Mouse (Mus musculus) gonadal fat pad, adult 2 months (tissue): ENCODE measurements around the gene Kcnv2. TPM values are rescaled to one million over a fixed set of nuclear protein-coding genes. Genes with fewer than 3 reads are reported as not detected.

Experiments used
- DNase-seq: peaks from one replicate; pipeline ENCODE4 v3.0.0-alpha.2; 2012; ENCODE audit warnings: low read depth
- polyA plus RNA-seq: library from polyadenylated mRNA; depleted of rRNA; stranded (reverse); fragments of >200 nt; gene quantifications from 2 replicates; pipeline ENCODE4 v1.2.3, GENCODE M21; 2012; rRNA removed

The Kcnv2 gene
- polyA plus RNA-seq, 1 experiment: not detected

GRCm38 (mm10) chr19:27364521-27364931 lies 42.1 kb downstream of the Kcnv2 start:
- no peak for DNase-seq

GRCm38 (mm10) chr19:27366113-27366746 lies 43.8 kb downstream of the Kcnv2 start:
- DNase-seq: no peak

GRCm38 (mm10) chr19:27369461-27370135 lies 47.2 kb downstream of the Kcnv2 start:
- DNase-seq: no peak

DNA sequence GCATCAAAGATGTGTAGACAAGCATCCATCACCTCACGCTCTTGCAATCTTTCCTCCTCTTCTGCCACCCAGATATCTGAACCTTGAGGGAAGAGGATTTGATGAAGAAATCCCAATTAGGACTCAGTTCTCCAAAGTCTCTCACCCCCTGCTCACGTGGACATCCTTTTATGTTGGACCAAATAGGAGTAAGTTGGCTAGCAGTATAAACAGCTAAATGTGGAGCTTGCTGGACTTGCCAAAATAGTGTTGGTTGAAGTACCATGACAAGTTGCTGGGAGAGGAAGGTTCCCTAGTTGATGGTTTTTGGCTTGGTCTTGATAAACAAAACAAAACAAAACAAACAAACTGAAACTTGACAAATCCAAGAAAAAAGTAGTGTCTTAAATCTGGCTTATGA lies 47.8 kb downstream of the Kcnv2 start:
- DNase-seq: no peak

- no peak for DNase-seq
These were observed 48.4 kb downstream of the Kcnv2 start for GRCm38 (mm10) chr19:27370784-27371183.

DNA sequence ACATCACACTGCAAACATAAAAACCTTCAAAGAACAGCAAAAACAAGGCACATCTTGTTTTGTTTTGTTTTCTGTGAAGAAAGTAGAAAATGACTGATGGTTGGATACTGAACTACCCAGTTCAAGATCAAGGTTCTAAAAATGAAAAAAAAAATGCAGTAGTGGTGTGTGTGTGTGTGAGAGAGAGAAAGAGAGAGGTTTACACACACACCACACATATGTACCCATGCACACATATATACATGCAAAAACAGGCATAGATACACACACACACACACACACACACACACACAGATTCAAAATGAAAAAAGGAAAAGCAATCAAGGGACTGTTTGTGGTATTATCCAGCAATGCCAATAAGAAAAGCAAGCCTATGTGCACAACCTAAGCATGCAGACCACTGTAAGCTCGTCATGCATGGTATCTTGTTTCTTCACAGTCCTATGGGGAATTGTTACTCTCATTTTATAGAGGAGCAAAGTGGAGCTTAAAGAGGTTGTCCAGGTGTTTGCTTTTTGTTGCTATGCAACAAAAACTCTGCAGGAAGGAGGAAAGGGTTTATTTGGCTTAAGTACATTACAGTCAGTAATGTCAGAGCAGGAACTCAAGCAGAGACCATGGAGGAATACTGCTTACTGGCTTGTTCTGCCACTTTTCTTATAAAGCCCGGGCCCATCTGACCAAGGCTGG lies 57.5 kb downstream of the Kcnv2 start:
- DNase-seq: no peak

DNA sequence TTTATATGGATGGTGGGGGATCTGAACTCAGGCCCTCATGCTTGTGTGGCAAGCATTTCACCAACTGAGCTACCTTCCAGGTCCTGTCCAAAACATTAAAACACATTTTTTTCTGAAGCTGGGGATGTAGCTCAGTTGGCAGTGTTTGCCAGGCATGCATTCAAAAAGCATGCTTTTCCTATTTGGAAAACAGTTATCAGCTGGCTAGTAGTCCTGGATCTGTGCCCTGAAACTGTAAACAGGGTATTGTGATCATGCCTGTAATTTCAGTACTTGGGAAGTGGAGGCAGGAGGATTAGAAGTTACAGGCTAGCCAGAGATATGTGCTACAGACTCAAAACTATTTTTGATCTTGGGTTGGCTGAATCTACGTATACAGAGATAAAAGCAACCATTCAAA lies 59.7 kb downstream of the Kcnv2 start:
- no peak for DNase-seq

DNA sequence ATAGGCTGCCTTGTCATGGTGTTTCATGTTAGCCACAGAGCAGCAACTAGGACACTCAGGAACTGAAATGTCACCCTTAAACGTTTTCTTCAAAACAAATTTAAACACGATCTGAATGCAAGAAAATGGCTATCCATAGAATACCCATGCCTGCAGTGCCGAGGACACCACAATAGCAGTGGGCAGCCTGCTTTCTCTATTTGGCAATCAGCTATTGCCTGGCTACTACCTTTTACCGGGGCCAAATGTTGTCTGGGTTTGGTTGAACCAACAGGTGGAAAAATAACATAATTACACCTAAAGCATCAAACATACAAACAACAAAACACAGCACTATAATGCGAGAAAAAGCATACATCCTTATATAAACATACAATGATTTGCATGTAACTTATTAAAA lies 60.9 kb downstream of the Kcnv2 start:
- DNase-seq: no peak

DNA sequence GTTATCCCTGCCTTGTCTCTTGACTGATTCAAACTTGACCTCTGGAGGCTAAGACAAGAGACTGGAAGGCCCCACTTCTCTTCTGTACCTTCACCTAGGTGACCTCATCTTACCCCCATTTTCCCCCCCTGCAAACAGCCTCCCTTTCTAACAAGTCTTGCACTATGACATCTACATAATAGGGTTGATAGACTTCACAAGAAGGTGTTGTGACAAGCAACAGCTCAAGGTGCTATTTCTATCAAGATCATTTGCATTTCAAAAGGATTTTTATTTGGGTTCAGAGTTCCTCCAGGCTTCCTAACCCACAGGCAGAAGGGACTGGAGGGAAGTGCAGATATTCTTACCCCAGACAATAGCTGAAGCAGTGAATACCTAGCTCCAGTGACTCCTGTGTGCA lies 62.9 kb downstream of the Kcnv2 start:
- DNase-seq: no peak

Other genes with a start within 250 kb of the Kcnv2 start
- 39.0 and 40.3 TPM in 2 replicates for gene Vldlr, start 106.1 kb upstream of the Kcnv2 start, polyA plus RNA-seq
- gene Pum3, start 107.2 kb downstream of the Kcnv2 start, polyA plus RNA-seq: 10.7 and 16.7 TPM in 2 replicates